Mouse (Mus musculus) midbrain, postnatal 0 days (tissue): ENCODE measurements around the gene Gak. TPM values are rescaled to one million over a fixed set of nuclear protein-coding genes. Genes with fewer than 3 reads are reported as not detected.

Experiments used
- ATAC-seq: fragments of 200-750 bp; cut with Nextera tagmentation; 2 replicates; pipeline ENCODE4 v1.8.0; 2017; ENCODE audit warnings: moderate number of reproducible peaks, mild to moderate bottlenecking, moderate TSS enrichment, moderate library complexity; ENCODE audit not compliant: low FRiP score
- DNase-seq: peaks from one replicate; pipeline ENCODE4 v3.0.0-alpha.2; 2015; ENCODE audit warnings: low spot score
- H3K27ac ChIP-seq: fragments of 300-500 bp; sonication (generic); 2 replicates; pipeline ENCODE4 v1.5.1; 2014; ENCODE audit warnings: low read depth, mild to moderate bottlenecking, low read length, mixed read lengths
- H3K27me3 ChIP-seq: fragments of 300-500 bp; sonication (generic); 2 replicates; pipeline ENCODE4 v1.6.1; 2014; ENCODE audit warnings: low read length, control low read depth, mixed read lengths; ENCODE audit not compliant: insufficient read depth
- H3K36me3 ChIP-seq: fragments of 300-500 bp; sonication (generic); 2 replicates; pipeline ENCODE4 v1.6.1; 2014; ENCODE audit warnings: low read length, control low read depth, mixed read lengths; ENCODE audit not compliant: insufficient read depth
- H3K4me1 ChIP-seq: fragments of 300-500 bp; sonication (generic); 2 replicates; pipeline ENCODE4 v1.6.1; 2014; ENCODE audit warnings: mild to moderate bottlenecking, control low read depth, antibody characterized with exemption, low read length, mixed read lengths; ENCODE audit not compliant: insufficient read depth
- H3K4me2 ChIP-seq: fragments of 300-500 bp; sonication (generic); 2 replicates; pipeline ENCODE4 v1.6.1; 2014; ENCODE audit warnings: low read depth, mild to moderate bottlenecking, low read length, mixed read lengths; ENCODE audit not compliant: poor library complexity, severe bottlenecking
- H3K4me3 ChIP-seq: fragments of 300-500 bp; sonication (generic); 2 replicates; pipeline ENCODE4 v1.5.1; 2014; ENCODE audit warnings: low read depth, mild to moderate bottlenecking, low read length, moderate library complexity
- H3K9ac ChIP-seq: fragments of 300-500 bp; sonication (generic); replicated peaks from 2 replicates; pipeline ENCODE4 v1.6.1; 2014; ENCODE audit warnings: mild to moderate bottlenecking, low read length, moderate library complexity, mixed read lengths; ENCODE audit not compliant: poor library complexity, severe bottlenecking
- H3K9me3 ChIP-seq: fragments of 300-500 bp; sonication (generic); 2 replicates; pipeline ENCODE4 v1.6.1; 2016; ENCODE audit warnings: low read length, control low read depth
- CTCF ChIP-seq: IDR thresholded peaks from 2 replicates; pipeline ENCODE4 v1.5.1; 2016; ENCODE audit warnings: antibody characterized with exemption, mild to moderate bottlenecking
- WGBS: fragments of 180-500 bp; shearing (Covaris S2); extraction: QIAGEN DNeasy Blood & Tissue Kit; methylation state at CpG from one replicate; pipeline ENCODE4 v1.1.7; 2014; 5-methylcytosine and 5-hydroxymethylcytosine counted together
- polyA plus RNA-seq: library from polyadenylated mRNA; unstranded; fragments of >200 nt; fragmentation: Nextera tagmentation; extraction: Ambion mirVana; gene quantifications from 2 replicates; pipeline ENCODE4 v1.2.1, GENCODE M21; 2015
- total RNA-seq: library from RNA; depleted of rRNA; stranded (reverse); fragments of >200 nt; gene quantifications from 2 replicates; pipeline ENCODE4 v1.2.3, GENCODE M21; 2014

The Gak gene
- total and polyA plus RNA-seq, 2 experiments from 2014 or later = 46.1 to 77.1 TPM

DNA sequence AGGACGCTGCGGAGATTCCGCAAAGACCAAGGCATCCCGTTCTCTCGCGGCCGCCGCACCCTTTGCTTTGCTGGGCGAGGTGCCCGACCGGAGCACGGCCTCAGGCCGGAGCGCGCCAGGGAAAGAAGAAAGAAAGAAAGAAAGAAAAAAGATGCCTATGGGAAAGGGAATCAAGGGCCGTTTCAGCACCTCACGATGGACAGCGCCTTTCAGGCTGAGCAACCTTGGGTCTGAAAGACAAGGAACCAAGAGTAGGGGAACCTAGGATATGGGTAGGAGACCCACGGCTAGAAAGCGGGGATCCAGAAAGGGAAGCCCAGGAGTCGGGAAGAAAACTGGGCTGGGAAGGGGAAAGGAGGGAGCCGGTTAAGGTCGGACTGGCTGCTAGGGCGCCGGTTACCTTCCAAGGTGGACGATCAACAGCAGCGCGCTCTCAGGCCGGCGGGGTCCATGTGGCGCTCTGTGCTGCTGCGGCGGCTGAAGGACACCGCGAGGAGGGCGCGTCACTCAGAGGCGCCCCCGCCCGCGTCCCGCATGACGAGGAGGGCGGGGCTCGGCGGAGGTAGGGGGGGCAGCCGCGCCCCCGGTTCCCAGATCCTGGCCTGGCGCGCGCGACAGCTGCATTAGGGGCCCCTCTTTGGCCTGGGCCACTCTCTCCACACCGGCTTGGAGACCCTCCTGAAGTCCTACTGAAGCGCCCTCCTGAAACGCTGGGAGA is 79.9 kb downstream of the Gak start, which contains the start of gene Cplx1:
Cplx1 (minus strand) TSS at position 536 of the 718 bp plus-strand sequence.
- H3K4me3 ChIP-seq = peak within 1 kb of the TSS; percentile 63
- peaks cover 3% of the 10 kb centered on the region; the same call in 1 of the 2 replicates for H3K4me1 ChIP-seq
- TF ChIP-seq CTCF = peak; percentile 16; the same call in 1 of the 2 replicates
- peak; percentile 81 for DNase-seq
- no peaks in the 10 kb centered on the region for H3K9me3 ChIP-seq
- under 1% methylated on average over 53 of the region's 56 CpGs for WGBS
- peak within 1 kb of the TSS; percentile 75 for H3K4me2 ChIP-seq
- peak; percentile 93 for ATAC-seq
- 0 out of 2 replicates have a peak, but pooled peaks cover 3% of the 10 kb centered on the region for H3K36me3 ChIP-seq
- H3K9ac ChIP-seq = peak within 1 kb of the TSS; percentile 83
- H3K27ac ChIP-seq = peak within 1 kb of the TSS; percentile 87
- H3K27me3 ChIP-seq = no peaks in the 10 kb centered on the region

DNA sequence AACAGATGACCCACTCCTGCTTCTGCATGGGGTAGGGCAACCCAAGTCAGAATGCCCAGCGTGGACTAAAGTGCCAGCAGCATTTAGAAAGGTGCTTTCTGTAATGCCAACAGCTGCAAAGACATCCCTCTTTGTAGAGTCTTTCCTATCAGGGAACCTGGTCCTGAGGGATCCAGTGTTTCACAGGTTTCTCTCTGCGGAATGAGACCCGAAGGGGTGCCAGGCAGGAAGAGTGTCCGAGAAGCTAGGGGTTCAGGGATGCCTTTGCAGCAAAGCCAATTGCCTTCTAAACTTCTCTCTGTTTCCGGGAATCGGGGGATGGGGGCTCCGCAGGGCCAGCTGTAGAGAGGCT is 80.4 kb downstream of the Gak start:
- 13% methylated on average over 7 of the region's 7 CpGs for WGBS
- ATAC-seq (no peak), DNase-seq (peak; percentile 8)
- Histone ChIP-seq H3K9me3 (no peaks in the 10 kb centered on the region), H3K9ac (peak overlapping the region; percentile 83), H3K27ac (peak overlapping the region; percentile 87), H3K4me2 (peak overlapping the region; percentile 75), H3K27me3 (no peaks in the 10 kb centered on the region), H3K36me3 (0 out of 2 replicates have a peak, but pooled peaks cover 3% of the 10 kb centered on the region), H3K4me1 (peaks cover 3% of the 10 kb centered on the region; the same call in 1 of the 2 replicates), H3K4me3 (peak overlapping the region; percentile 63)
- TF ChIP-seq CTCF = no peak

DNA sequence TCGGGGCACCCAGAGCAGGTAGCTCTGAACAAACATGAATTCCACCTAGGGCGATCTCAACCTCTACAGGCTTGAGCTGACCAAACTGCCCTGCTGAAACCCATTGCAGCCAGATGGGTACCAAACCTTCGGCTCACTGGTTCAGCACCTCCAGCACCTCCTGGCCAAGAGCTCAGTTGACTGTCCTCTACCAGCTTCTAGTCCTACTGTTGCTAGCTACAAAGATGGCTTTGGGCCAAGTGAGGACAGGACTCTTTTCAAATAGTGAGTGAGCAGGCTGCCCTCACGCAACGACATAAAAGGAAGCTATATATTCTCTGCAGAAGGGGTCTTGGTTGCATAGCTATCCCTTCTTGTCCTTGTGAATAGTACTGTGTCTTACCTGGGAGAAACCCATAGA is 81.9 kb downstream of the Gak start:
- no peak for TF ChIP-seq CTCF
- WGBS = 89% methylated on average over 5 of the region's 5 CpGs
- DNase-seq (no peak), ATAC-seq (no peak)
- 0 out of 2 replicates have a peak, but pooled peaks cover 3% of the 10 kb centered on the region for H3K36me3 ChIP-seq
- no peak overlapping the region for H3K4me3 ChIP-seq
- no peaks in the 10 kb centered on the region for H3K9me3 ChIP-seq
- no peak overlapping the region for H3K9ac ChIP-seq
- H3K27ac ChIP-seq = no peak overlapping the region
- H3K4me1 ChIP-seq = peaks cover 3% of the 10 kb centered on the region; the same call in 1 of the 2 replicates
- no peaks in the 10 kb centered on the region for H3K27me3 ChIP-seq
- no peak overlapping the region for H3K4me2 ChIP-seq

DNA sequence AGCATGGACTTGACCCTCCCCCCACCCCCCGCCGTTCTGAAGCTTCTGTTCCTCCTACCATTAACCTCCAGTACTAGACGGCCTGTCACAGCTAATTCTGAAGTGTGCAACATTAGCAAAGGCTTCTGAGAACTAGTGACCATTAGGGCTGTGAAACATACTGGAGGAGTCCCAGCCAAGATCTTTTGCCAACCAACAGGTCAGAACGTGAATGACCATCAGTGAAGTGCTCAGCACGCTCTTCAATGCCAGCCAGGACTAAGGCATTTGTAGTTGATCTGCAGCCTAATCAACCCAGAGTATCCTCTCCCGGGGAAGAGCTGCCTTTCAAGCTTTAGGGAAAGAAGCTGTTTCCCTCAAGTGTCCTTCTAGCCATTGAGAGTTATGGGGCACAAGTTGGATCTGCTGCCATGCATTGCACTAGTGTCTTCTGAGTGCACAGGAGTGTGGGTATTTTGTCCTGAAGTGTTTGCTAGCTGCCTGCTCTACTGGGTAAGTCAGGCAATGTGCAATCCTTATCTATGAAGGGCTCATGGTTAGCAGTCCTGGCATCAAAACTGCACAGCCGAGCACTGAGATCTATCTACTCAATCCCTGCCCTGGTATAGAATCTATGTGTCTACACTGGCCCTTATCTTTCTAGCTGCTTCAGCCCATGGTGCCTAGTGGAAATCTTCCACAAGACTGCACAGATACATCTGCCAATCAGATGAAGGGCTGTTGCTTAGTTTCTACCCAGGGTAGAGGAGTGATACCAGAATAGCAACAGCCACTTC is 85.9 kb downstream of the Gak start:
- no peaks in the 10 kb centered on the region for H3K27me3 ChIP-seq
- no peak overlapping the region for H3K4me3 ChIP-seq
- H3K4me1 ChIP-seq = peaks cover 2% of the 10 kb centered on the region; the same call in 1 of the 2 replicates
- no peak overlapping the region for H3K9ac ChIP-seq
- ATAC-seq (no peak), DNase-seq (no peak)
- H3K36me3 ChIP-seq = 0 out of 2 replicates have a peak, but pooled peaks cover 3% of the 10 kb centered on the region
- H3K4me2 ChIP-seq = no peak overlapping the region
- TF ChIP-seq CTCF = no peak
- no peaks in the 10 kb centered on the region for H3K9me3 ChIP-seq
- H3K27ac ChIP-seq = no peak overlapping the region
- 72% methylated on average over 7 of the region's 7 CpGs for WGBS

DNA sequence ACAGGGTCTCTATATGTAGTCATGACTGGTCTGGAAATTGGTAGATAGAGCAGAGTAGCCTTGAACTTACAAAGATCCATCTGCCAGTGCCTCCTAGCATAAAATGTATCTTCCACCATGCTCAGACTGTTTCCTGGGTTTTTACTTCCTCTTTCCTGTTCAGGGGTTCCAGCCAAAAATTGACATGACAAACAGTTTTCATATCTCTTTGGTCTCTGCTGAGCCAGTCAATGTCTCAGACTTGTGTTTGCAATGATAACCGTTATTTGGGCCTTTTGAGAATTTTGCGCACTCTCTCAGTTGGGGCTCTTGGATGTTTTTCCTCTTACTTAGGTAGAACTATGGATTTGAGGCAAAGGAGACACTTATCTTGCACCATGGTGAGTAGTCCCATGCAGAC is 95.4 kb downstream of the Gak start:
- no peak overlapping the region for H3K4me2 ChIP-seq
- H3K4me3 ChIP-seq = no peak overlapping the region
- H3K27me3 ChIP-seq = no peaks in the 10 kb centered on the region
- no peak overlapping the region for H3K9ac ChIP-seq
- no peaks in the 10 kb centered on the region for H3K4me1 ChIP-seq
- H3K9me3 ChIP-seq = 0 out of 2 replicates have a peak, but pooled peaks cover 6% of the 10 kb centered on the region
- no peak for TF ChIP-seq CTCF
- H3K36me3 ChIP-seq = peaks cover 12% of the 10 kb centered on the region; the same call in 1 of the 2 replicates
- DNase-seq = no peak
- no peak for ATAC-seq
- WGBS = 92% methylated on average over 2 of the region's 2 CpGs
- no peak overlapping the region for H3K27ac ChIP-seq
